Mouse (Mus musculus) G1E-ER4 (cell line): ENCODE results near the gene Arhgap29. TPM values are rescaled to one million over a fixed set of nuclear protein-coding genes. Genes with fewer than 3 reads are reported as not detected.

Experiments used
- GATA1 ChIP-seq: IDR thresholded peaks from one replicate; pipeline ENCODE4 v1.8.0; 2012; ENCODE audit warnings: low read length, inconsistent platforms
- polyA plus RNA-seq: library from polyadenylated mRNA; stranded (reverse); fragments of >175 nt; gene quantifications from 2 replicates; pipeline ENCODE4 v1.2.3, GENCODE M21; 2012

Arhgap29 gene
- polyA plus RNA-seq, 1 experiment, result not detected

DNA sequence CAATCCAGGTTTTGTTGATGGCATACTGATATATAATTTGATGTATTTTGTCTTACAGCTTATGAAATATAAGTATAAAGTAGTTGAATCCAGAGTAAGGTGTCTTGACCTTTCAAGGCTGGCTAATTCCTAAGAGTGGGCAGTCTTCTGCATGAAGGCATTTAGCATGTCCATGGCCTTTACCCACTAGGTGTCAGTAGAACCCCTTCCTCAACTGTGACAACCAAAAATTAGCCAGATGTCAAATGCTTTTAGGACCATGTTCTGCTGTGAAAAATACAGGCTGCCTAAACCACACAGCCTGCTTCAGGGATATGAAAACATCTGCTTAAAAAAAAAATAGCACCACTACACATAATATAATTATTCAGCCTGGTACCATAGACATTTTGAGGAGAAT, 11.8 kb downstream of the Arhgap29 start:
- no peak for TF ChIP-seq GATA1

DNA sequence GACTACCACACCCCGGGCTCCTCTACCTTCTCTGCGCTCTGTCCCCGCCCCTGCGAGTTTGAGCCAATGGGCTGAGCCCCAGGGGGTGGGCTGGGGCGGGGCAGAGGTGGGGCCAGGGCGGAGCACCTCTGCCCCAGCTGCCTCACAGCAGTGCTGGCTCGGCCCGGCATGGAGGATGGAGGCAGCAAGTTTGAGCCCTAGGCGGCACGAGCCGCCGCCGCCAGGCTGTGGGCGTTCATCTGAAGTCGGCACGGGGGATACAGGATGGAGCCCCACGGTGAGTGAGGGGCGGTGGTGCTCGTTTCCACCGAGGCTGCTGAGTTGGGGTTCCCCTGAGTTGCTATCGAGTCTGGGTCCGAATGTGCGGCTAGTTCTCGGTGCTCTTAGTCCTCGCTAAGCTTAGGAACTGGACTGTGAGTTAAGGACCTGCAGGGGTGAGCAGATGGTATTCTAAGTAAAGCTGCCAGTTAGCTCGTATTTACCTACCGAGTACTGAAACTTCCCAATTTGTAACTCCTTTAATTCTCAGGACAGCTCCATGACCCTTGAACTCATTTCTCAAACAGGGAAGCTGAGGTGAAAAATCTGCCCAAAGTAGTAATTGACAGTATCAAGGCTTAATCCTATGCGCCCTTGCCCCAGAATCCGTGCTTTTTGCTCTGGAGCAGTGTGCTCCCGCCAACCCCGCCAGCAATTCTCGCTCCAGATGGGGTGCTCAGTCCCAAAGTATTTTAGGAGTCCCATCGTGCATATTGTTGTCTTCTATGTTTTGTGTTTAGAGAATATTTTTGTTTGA, 15.5 kb downstream of the Arhgap29 start:
- TF ChIP-seq GATA1, result no peak

DNA sequence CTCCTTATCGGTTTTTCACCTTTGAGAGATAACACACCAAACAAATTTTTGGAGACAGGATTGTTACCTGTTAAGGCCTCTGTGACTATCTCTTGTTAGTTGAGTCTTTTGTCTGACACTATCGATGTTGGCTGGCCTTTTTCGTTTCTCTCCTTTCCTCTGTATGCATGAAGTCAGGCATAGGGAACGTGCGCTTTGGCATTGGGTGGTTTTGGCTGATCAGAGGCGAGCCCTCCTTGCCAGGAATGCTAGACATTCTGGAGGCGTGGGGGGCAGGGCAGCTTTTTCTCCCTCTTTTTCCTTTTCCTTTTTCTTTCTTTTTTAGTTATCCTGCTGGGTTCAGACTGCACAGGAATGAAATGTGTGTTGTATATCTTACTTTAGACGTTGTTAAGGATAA, 16.3 kb downstream of the Arhgap29 start:
- TF ChIP-seq GATA1, result no peak

DNA sequence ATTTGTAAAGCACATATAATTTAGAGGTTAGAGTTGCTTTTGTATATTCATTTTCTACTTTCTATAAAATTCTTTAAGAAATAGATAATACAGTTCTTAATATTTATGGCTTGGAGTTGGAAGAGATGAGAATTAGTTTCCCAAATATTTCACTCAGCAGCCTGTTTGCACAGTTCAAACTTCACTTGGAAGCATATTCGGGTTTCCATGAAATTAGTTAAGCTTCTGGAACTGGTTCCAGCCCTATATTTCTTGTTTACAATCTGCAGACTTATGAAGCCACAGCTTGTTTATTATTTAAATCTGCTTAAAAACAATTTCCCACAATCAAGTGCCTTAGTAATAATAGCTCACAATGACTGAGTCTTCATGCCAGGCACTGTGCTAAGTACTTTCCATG, 17.1 kb downstream of the Arhgap29 start:
- no peak for TF ChIP-seq GATA1

DNA sequence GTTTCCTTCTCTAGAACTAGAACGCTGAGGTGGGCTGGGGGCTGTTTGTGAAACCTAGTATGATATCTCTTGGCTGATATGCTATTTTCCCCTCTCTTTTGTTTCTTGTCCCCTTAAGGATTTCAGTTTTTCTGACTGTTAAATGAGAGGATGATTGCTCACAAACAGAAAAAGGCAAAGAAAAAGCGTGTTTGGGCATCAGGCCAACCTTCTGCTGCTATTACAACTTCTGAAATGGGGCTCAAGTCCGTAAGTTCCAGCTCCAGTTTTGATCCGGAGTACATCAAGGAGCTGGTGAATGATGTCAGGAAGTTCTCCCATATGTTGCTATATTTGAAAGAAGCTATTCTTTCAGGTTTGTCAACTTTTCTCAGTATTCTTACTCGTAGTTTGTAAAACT, 21.4 kb downstream of the Arhgap29 start:
- no peak for TF ChIP-seq GATA1

DNA sequence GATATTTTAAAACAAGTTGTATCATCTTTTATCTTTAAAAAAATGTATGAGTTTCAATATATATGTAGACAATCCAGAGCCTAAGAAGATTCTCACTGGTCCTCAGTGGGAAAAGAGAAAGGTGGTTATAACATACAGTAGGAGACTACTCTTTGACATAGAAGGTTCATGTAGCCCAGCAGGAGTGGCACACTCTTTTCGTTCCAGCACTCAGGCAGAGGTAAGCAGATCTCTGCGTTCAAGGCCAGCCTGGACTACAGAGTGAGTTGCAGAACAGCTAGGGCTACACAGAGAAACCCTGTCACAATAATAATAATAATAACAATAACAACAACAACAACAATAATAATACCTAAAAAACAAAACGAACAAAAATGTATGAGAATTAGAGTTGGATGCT, 23.0 kb downstream of the Arhgap29 start:
- TF ChIP-seq GATA1, result no peak

DNA sequence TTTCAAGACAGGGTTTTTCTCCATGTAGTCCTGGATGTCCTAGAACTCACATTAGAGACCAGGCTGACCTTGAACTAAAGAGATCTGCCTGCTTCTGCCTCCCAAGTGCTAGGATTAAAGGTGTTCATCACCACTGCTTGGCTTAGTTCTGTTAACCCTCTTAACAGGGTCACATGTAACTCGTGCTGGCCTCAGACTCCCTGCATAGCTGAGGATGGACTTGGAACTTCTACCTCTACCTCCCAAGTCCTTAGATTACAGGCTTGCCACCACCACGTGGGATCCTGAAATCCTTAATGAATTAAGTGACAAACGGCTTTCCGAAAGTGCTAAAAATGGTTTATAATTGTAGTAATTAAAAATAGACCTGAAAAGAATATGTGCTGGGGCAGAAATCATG, 29.0 kb downstream of the Arhgap29 start:
- no peak for TF ChIP-seq GATA1

DNA sequence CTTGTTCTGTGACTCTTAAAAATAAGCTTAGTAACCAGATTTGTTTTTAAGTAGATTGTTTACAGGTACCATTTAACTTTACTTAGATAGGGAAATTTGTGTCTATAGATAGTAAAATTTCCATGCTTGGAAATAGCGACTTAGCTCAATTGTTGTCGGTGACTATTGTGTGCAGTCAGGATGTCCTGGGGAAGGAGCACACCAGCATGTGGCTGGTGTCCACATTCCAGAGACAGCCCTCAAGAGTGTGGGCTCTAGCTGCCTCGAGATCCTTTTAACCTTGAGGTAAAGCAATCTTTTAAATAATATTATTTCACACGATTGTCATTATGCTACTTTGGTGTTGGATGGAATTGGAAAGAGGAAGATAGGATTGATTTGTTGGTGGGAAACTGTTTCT, 30.1 kb downstream of the Arhgap29 start:
- no peak for TF ChIP-seq GATA1

DNA sequence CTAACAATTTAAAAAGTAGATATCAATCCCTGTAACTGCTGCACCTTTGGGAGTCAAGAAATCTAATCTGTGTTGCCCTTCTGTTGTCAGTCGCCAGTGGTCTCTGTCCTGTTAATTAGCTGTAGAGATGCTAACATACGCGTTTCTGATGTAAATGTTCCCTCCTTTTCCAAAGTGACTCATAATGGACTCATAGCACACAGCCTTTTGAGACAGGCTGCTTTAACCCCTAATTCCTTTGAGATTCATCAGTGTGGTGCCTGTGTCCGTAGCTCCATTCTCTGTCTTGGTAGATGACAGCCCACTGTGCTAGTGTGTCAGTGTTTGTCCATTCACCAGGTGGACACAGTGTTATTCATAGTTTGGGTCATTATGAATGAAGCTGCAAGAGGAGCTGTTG, 42.8 kb downstream of the Arhgap29 start:
- no peak for TF ChIP-seq GATA1

DNA sequence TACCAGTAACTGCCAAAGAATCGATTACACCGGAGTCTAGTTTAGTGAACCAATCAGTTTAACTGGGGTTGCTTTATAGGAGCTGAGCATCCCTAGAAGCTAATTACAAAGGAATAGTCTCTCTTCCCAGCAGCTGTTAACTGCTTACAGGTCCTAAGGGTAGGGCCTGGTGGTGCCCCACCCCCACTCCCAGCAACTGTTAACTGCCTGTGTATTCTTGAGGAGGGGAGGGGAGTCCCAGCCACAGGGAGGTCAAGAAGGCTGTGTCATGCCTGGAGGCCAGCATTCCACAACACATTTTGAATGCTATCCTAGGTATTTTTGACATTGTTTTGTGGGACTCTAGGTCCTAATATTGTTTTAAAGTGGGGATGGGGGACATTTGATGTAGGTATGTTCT, 47.6 kb downstream of the Arhgap29 start:
- TF ChIP-seq GATA1, result no peak

DNA sequence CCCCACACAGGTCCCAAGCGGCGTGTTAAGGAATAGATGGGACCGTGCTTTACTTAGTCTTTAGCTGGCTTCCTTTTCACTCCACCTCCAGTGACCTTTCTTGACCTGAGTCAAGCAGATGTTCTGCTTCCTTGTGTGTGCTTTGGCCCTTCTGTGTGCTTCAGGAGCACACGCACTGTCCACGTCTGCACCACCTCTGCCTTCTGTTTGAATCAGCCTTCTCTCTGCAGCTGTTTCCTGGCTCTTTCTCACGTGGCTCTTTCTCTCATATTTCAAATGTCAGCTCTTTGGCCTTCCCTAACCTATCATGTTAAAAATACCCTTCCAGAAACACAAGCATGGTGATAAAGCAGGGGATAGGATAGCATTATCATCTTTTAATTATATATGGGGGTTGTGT, 49.2 kb downstream of the Arhgap29 start:
- no peak for TF ChIP-seq GATA1

DNA sequence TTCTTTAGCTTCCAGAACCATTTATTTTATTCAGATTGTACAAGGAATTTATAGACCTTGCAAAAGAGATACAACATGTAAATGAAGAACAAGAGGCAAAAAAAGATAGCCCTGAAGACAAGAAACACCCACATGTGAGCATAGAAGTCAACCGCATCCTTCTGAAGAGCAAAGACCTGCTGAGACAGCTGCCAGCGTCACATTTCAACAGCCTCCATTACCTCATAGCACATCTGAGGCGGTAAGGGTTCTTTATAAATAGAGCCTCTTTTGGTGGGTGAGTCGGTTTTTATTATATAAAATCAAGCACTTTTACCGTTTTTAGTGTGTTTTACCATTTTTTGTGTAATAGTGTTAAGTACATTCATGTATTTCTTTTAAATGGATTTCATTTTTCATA, 57.5 kb downstream of the Arhgap29 start:
- TF ChIP-seq GATA1, result no peak

DNA sequence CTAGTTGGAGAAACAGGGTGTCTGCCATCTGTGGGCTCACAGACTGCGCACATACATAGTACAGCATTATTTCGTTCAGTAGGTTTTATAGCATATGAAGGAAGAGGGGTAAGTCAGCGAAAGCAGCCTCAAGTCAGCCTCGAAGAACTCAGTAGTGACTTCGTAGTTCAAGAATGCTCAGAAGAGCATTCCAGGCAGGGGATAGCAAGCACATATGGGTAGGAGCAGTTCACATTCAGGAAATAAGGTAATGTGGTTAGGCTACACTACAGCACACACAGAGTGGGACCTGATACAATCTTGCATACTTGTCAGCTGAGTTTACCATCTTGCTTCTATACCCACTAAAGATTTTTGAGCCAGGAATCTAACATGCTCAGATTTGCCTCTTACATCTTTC, 58.0 kb downstream of the Arhgap29 start:
- TF ChIP-seq GATA1, result no peak

DNA sequence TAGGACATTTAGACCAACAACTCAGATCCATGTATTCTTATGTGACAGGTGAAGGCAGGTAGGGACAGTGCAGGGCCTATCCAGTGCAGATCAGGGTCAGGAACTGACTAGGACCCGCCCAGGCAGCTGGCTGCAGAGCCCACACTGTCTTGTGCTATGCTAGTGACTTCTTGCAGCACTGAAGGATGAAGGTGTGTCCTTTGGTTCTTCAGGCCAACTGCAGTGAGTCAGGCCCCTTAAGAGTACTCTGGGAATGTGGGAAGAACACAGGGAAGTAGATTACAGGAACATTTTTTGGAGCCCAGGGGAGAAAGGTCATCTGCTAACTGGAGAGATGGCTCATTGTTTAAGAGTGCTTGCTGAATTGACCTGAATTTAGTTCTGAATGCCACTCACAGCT, 60.1 kb downstream of the Arhgap29 start:
- TF ChIP-seq GATA1, result no peak

DNA sequence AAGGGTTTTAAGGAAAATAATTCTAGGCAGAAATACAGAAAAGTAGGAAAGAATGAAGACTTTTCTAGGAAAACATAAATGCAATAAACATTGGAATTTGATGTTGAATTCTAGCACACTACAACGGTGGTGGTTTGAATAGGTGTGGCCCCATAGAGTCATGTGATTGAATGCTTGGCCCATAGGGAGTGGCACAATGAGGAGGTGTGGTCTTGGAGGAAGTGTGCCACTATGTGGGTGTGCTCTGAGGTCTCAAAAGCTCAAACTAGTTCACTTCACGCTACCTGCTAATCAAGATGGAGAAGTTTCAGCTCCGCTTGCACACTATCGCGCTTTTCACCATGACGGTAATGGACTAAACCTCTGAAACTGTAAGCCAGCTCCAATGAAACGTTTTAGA, 66.1 kb downstream of the Arhgap29 start:
- TF ChIP-seq GATA1, result no peak

DNA sequence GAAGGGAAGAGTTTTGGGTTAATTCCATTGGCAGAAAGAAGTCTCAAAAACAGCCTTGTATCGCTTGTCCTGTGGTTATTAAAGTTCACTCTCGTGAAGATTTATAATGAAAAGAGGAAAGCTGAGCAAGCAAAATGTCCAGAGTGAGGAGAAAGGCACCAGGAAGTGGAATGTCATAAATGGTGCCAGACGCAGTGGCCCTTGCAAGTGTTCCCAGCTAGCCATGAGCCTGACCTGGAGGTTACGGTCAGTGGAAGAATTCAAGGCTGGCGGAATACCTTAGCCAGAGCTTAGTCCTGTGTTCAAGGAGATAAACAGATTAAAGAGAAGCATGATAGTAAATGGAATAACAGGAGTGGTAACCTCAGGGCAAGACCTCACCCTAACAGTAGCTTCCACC, 66.8 kb downstream of the Arhgap29 start:
- TF ChIP-seq GATA1, result no peak

DNA sequence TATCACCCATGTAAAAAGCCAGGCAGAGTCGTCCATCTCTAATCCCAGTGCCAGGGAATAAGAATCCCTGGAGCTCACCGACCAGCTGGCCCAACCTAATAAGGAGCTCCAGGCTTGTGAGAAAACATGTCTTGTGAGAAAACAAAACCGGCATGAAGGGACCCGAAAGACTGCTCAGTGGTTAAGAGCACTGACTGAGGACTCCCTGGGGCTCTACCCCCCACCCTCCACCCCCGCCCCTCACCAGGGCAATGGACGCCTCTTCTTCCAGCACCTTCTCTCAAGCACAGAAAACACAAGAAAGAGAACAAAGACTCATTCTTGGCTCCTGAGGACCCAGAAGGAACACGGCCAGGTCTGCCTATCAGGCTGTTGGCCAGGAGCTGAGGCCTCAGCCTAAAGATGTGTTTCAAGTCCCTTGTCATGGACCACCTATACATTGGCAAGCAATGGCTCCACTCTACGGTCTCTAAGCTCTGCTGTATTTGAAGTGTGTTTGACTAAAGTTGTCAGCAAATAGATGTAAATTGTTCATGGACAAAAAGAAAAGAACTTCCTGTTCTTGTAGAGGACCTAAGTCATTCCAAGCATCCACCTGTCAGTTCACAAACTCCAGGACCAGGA, 68.8 kb downstream of the Arhgap29 start:
- TF ChIP-seq GATA1, result no peak
